Mouse (Mus musculus) MEL-GATA-1-ER (cell line): ENCODE data around the gene Lhb.
"Not testable (repeated sequence)": the region's sequence is repeated elsewhere in the genome, so short reads cannot be mapped to it uniquely, and the experiment has no call there.

ENCODE experiments used
- DNase-seq: peaks from one replicate; pipeline ENCODE4 v3.0.0-alpha.2; 2012; ENCODE audit warnings: low read depth; ENCODE audit errors: extremely low read depth

Gene Lhb

DNA sequence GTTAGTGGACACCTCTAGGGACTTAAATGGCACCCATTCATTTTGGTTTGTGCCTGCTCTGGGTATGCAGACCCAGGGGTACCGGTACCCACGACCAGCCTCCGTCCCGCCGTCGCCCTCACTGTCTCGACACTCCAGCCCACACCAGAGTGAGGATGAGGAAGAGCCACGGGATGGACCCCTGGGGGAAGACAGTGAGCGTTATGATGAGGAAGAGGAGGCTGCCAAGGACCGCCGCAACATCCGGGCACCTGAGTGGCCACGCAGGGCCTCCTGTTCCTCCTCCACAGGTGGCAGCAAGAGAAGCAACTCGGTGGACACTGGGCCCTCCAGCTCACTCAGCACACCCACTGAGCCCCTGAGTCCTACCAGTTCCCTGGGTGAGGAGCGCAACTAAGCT lies 34.4 kb downstream of the Lhb start:
- no peak for DNase-seq

GRCm38 (mm10) chr7:45455932-45456696 lies 35.5 kb downstream of the Lhb start:
- DNase-seq: no peak

DNA sequence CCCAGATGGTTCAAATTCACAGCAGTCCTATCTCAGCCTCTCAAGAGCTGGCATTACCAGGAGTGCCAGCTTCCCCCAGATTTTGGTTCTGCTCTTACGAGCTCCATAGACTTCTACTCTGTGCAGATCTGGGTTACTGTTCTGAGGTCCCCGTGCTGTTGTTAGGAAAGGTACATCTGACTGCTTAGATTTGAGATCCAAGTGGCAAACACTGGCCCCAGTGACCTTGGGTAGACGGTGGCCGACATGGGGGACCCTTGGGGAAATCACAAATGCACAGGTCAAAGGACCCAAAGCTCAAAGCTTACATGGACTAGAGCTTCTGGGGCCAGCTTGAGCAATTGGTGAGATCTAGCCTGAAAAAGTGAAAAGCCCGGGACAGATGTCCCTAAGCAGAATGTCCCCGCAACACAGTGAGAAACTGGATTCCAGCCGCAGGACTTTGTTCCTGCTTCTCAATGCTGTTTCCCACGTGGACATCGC lies 36.1 kb downstream of the Lhb start:
- DNase-seq: no peak

DNA sequence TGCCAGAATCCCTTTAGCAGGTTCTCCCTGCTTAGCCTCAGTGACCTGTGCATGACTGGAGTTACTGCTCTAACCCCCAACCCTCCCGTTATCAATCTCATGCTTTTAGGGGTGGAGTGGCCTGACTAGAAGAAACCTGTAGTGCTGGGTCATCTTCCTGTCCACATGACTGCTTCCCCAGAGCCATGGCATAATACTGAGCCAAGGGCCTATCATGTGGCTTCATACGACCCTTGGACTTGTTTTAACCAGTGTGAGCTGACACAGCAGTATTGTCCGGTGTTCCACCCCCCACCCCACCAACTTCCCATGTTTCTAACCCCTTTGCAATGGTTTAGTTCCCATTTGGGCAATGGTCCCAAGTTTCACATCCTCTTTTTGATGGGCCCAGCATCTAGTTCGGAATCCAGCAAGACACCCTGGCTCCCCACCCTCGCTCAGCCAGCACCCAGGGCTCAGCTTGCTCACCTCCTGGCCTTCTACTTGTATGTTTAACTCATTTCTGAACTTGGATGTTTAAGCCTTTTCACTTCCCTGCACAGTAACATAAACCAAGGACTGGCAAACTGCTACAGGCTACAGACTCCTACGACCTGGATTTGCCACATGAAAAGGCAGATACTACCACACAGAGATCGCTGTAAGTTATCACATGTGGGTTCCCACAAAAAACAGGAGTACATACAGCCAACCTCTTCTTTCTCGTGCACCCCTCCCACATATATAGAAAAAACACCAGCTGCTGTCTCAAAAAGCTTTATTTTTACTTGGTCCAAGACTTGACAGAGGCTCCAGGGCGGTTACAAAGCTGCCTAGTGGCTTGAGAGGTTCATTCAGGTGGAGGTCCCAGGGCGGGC lies 36.8 kb downstream of the Lhb start:
- DNase-seq: peak; percentile 56

GRCm38 (mm10) chr7:45458748-45459563 lies 38.3 kb downstream of the Lhb start:
- DNase-seq: no peak

DNA sequence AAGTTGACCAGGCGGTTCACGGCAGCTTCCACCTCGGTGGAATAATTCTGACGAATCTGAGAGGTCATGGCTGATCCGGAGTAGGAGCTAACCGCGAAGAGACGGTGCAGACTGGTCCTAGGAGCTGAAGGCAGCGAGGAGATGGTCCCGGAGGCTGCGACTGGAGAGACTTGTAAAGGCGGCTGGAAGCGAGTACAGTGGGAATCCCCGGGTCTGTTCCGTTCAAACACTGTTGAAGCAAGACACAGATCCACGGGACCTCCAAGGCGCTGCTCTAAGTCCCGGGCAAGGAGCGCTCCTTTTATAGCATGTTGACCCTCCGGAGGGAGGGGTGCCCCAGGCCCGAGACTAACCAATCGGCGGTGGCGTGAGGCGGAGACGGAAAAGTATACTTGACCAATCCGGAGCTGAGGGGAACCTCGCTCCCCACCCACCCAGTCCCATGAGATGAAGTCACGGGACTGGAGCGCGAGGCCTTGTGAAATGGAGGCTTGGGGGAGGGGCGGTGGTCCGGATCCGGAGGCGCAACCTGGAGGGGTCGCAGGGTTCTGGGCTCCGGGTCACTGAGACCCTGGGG lies 39.0 kb downstream of the Lhb start, which contains the start of gene Ftl1:
Gene Ftl1, minus strand, starts transcription at position 321 of the 577 bp plus-strand sequence.
- peak; percentile 90 for DNase-seq

DNA sequence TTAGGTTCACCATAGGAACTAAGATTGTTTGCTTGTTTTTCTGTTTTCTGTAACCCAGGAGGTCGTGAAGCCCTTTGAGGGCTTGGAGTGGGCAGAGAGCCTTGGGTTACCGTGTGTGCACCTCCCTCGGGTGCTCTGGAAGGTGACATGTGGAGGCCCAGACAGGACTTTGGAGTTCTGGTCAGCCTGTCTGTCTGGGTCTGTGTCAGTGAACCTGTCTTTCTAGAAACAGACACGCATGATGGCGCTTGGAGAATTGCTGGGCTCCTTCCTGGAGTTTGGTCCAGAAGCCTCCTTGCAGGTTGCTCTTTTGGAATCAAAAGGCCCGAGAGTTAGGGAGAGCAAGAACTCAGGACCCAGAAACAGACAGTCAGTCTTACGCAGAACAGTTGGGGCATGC lies 39.8 kb downstream of the Lhb start:
- DNase-seq: no peak

DNA sequence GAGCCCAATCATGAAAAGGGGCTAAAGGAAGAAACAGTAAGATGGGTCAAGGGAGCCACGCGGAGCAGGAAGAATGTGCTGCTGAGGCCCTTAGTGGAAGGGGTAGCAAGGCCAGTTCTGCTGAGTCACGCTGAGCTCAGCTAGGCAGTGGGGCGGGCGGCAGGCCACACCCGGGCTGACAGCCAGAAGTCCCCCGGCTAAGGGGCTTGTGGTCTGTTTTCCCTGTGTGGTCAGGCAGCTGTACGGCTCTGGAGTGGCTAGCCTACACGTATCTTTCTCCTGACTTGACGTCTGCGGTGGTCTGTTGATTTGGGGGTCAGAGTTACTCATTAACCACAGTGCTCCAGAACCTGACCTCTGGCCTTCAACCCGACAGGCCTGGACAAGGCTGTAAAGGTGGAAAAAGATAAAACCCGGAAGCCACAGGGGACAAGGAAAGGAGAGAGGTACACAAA lies 40.3 kb downstream of the Lhb start:
- peak; percentile 68 for DNase-seq

- no peak for DNase-seq
Observed at GRCm38 (mm10) chr7:45461326-45461725, 40.7 kb downstream of the Lhb start.

GRCm38 (mm10) chr7:45461781-45462180 lies 41.2 kb downstream of the Lhb start:
- no peak for DNase-seq

GRCm38 (mm10) chr7:45462325-45462724 lies 41.7 kb downstream of the Lhb start:
- DNase-seq: no peak

DNA sequence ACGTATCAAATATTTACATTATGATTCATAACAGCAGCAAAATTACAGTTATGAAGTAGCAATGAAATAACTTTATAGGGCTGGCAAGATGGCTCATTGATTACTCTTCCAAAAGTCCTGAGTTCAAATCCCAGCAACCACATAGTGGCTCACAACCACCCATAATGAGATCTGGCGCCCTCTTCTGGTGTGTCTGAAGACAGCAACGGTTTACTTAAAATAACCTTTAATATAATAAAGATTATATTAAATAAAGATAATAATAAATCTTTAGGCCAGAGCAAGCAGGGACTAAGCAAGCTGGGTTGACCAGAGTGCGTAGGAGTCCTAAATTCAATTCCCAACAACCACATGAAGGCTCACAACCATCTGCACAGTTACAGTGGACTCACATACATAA lies 42.2 kb downstream of the Lhb start:
- DNase-seq: not testable (repeated sequence)

DNA sequence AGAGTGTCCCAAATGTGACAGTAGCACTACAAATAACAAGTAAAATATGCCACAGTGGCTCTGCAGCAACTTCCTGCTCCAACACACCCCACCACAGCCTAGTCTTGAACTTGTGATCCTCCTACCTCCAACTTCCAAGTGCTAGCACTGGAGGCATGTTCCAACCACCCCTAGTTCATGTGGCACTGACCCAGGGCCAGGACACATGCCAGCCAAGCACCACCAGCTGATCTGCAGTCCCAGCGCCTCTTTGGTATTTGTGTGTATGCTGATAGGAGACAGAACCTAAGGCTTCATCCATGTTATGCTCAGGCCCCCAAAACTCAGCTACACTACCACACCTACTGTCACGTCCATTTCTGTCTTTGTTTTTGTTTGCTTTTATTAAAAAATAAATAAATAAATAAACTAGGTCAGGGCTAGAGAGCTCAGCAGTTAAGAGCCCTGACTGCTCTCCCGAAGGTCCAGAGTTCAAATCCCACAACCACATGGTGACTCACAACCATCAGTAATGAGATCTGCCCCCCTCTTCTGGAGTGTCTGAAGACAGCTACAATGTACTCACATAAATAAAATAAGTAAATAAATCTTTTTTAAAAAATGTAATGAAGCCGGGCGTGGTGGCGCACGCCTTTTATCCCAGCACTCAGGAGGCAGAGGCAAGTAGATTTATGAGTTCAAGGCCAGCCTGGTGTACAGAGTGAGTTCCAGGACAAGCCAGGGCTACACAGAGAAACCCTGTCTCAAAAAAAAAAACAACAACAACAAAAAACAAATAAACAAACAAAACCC lies 43.6 kb downstream of the Lhb start:
- DNase-seq: no peak

GRCm38 (mm10) chr7:45465112-45465511 lies 44.5 kb downstream of the Lhb start:
- no peak for DNase-seq

- DNase-seq: no peak
Observed at GRCm38 (mm10) chr7:45465549-45465948, 44.9 kb downstream of the Lhb start.

GRCm38 (mm10) chr7:45466283-45467089 lies 45.9 kb downstream of the Lhb start, which contains the start of gene Bax:
Bax (minus strand) TSS chr7:45466898.
- DNase-seq: peak; percentile 75

DNA sequence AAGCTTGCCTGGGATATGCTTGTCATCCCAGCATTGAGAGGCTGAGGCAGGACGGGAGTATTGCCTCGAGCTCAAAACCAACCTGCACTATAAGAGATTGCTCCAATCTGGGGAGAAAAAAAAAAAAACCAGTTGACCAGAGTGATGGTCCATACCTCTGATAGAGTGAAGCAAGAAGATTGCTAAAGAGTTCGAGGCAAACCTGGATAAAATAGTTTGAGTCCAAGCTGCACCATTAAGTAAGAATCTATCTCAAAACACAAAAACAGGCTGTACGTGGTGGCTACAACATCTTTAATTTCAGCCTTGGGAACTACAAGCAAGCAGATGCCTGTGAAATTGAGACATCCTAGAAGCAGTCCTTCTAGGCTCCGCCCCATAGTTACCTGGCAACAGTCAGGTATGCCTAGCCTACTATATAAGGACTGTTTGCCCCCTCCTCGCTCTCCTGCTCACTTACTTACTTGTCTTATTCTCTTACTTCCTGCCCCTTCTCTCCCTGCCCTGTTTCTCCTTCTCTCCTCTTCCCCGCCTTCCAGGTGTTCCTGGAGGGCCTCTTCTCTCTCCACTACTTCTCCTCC lies 46.6 kb downstream of the Lhb start:
- DNase-seq: no peak

DNA sequence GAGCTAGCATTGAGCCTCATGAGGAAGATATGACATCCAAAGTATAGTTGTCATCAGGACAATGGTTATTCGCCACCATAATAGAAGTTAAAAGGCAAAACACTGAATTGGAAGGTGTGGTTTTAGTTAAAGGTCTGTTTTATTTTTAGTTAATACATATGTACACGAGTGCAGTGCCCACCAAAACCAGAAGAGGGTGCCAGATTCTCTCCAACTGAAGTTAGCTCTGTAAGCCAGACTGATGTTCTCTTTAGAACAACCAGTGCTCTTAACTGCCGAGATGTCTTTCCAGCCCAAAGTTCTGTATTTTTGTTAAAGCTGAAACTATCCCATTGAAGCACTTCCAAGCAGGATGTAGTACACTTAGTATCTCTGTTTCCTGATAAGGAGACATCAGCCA lies 50.2 kb downstream of the Lhb start:
- DNase-seq: peak; percentile 71
